Mouse (Mus musculus): ENCODE data around the gene Specc1. TPM values are rescaled to one million over a fixed set of nuclear protein-coding genes. Genes with fewer than 3 reads are reported as not detected.
A peak's percentile ranks its signal among the peaks of the same experiment; 100 is the strongest.

The Specc1 gene
- total RNA-seq (2015; ENCODE audit: low replicate concordance) = 223 and 243 TPM in 2 replicates
- 391 and 459 TPM in 2 replicates for total RNA-seq (2017; ENCODE audit: low replicate concordance)

DNA sequence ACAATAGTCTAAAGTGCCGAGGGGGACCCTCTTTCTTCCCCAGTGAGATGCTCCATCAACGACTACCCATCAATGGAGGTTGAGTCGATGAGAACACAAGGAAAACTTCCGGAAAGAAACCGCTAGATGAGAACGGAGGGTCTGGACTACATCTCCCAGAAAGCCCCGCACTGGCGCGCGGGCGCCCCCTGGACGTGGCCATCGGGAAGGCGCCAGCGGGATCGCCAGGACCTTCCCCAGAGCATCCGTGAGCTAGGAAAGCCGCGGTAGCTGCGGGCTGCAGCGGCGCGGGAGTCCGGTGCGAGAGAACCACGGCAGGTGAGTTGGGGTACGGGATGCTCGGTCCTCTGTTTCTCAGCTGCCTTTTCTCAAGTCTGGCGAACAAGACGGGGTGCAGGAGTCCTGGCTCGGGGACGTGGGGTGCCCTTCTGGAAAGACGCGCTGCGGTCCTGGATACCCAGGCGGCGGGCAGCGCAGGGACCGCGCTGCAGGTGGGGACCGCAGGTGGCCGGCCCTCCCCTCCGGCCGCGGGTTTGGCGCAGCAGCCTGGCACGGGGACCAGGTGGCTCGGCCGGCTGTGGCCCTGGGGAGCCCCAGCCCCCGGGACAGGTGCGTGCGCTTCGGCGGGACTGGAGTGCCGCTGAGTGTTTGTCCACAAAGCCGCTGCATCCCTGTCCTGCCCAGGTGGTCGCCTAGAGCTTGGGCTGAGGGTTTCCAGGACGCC is at the start of gene Specc1:
Gene Specc1, plus strand, starts transcription at position 192 of the 724 bp plus-strand sequence.
- peak; percentile 75 for ATAC-seq (replicated peaks; ENCODE audit: low FRiP score, poor library complexity, severe bottlenecking)

GRCm38 (mm10) chr11:61908315-61908714 is 48.2 kb upstream of the Specc1 start:
- ATAC-seq (replicated peaks; ENCODE audit: low FRiP score, poor library complexity, severe bottlenecking) = no peak

- ATAC-seq (replicated peaks; ENCODE audit: low FRiP score, poor library complexity, severe bottlenecking) = no peak
Observed at GRCm38 (mm10) chr11:61919702-61920101, 36.9 kb upstream of the Specc1 start.

- no peak for ATAC-seq (replicated peaks; ENCODE audit: low FRiP score, poor library complexity, severe bottlenecking)
Observed at GRCm38 (mm10) chr11:61923309-61923708, 33.3 kb upstream of the Specc1 start.

GRCm38 (mm10) chr11:61929323-61930097 is 27.1 kb upstream of the Specc1 start:
- no peak; the same call in 1 of the 2 replicates for ATAC-seq (replicated peaks; ENCODE audit: low FRiP score, poor library complexity, severe bottlenecking)

- ATAC-seq (replicated peaks; ENCODE audit: low FRiP score, poor library complexity, severe bottlenecking) = peak; percentile 96
Observed at GRCm38 (mm10) chr11:61930098-61930517, 26.5 kb upstream of the Specc1 start, which contains the start of gene Akap10. Akap10 (minus strand) TSS chr11:61930252.

DNA sequence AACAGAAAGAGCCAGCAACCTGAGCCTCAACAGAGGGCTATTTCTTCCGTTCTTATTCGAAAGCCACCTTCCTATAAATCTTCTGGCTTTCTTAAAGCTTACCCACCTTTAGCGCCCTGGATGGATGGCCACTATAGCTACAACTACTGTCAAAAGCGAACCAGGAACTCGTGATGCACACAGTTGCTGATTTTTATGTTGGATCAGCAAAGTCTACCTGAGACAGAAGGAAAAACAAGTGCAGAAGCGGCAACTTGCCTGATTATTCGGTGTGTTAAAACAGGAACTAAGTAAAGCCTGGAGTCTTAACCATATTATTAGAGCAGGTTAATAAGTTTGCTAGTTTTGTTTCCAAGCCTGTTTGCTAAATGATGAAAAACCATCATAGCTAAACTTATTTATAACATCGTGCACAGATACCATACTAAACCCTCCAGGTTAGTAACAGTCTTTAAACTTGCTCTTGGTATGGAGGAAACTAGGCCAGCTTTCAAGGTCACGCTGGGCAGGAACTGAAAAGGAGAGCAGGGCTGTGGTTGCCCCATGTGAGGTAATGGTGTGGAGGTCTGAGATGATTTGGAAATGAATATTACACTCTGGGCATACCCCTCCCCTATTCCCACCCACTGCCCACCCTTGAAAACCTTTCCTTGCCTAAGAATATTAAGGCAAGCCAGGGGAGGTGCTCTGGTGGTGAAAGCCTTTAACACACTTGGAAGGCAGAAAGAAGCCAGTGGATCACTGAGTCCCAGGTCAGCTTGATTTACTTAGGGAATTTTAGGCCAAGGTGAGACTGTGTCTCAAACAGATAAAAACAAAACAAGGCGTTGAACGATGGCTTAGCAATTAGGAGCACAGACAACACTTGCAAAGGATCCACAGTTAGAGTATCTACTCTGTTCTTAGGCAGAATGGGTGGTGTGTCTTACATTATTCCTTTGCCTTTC is 25.6 kb upstream of the Specc1 start:
- ATAC-seq (replicated peaks; ENCODE audit: low FRiP score, poor library complexity, severe bottlenecking) = peak; percentile 31; the same call in 1 of the 2 replicates

GRCm38 (mm10) chr11:61937761-61938160 is 18.8 kb upstream of the Specc1 start:
- ATAC-seq (replicated peaks; ENCODE audit: low FRiP score, poor library complexity, severe bottlenecking) = no peak

DNA sequence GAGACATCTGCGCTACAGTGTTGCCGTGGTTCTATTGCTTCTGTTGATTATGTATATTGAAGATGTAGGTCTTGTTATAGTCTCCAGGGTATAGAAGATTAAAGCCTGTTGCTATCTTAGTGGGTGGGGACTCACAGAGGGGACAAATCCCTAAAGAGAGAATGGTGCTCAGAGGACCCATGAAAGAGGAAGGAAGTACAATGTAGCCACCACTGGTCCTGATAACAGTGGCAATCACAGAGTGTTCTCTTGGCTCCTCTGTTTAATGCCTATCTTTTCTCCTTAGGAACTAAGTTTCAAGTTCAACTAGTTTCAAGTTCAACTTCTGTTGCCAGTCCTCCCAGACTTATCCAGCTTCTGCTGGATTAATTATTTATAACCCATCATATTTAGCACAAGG is 13.7 kb upstream of the Specc1 start:
- no peak for ATAC-seq (replicated peaks; ENCODE audit: low FRiP score, poor library complexity, severe bottlenecking)

DNA sequence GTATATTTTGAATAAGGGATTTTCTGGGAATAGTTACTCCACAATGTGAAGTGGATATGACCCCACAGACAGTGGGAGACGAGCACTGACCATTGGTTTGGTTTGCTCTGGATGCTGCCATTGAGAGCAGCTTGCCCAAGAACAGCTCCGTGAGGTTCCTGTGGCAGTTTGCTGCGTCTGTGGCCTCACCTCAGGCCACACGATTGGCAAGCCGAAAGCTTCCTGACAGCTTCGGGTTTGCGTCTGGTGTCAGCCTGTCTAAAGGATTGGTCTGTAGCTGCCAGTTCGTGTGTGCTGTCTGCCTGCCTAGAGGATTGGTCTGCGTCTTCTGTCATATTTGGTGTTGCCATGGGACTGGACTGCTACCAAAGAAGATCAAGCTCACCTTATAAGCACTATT is 12.1 kb upstream of the Specc1 start:
- no peak for ATAC-seq (replicated peaks; ENCODE audit: low FRiP score, poor library complexity, severe bottlenecking)

DNA sequence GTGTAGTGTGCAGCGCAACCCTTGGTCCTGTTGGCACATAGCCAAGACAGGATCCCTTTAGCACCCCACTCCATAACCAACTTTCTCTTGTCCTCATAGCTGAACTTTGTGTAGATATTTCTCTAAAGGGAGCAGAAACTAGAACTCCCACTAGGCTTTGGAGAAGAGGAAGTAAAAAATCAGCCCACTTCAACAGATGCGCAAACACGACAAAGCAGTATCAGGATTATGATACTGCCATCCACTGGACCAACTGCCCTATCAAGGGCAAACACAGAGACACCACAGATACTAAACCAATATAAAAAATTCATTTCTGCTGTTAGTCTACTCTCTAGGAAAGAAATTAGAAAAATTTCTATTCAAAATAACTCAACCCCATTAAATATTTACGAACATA is 10.0 kb upstream of the Specc1 start:
- ATAC-seq (replicated peaks; ENCODE audit: low FRiP score, poor library complexity, severe bottlenecking) = no peak

GRCm38 (mm10) chr11:61949315-61949714 is 7.2 kb upstream of the Specc1 start:
- ATAC-seq (replicated peaks; ENCODE audit: low FRiP score, poor library complexity, severe bottlenecking) = no peak

- ATAC-seq (replicated peaks; ENCODE audit: low FRiP score, poor library complexity, severe bottlenecking) = peak; percentile 74
Observed at GRCm38 (mm10) chr11:61950632-61951031, 5.9 kb upstream of the Specc1 start.

DNA sequence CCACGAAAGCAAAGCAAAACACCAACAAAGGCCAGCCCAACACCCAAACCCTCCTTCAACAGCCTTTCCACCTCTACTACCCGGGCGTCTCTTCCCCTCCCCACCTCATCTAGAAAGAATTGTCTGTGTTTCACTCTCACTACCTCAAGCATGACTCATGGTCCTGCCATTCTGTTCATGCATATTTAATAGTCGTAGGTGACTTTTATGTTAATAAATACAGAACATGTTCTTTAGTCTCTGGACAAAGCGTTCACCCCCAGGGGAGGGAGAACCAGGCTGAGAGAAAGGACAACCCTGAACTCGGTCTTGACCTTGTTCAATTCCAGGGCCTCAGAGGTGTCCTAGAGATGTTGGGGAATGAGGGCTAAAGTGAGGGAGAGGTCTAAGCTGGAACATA is 1.4 kb upstream of the Specc1 start:
- ATAC-seq (replicated peaks; ENCODE audit: low FRiP score, poor library complexity, severe bottlenecking) = no peak

DNA sequence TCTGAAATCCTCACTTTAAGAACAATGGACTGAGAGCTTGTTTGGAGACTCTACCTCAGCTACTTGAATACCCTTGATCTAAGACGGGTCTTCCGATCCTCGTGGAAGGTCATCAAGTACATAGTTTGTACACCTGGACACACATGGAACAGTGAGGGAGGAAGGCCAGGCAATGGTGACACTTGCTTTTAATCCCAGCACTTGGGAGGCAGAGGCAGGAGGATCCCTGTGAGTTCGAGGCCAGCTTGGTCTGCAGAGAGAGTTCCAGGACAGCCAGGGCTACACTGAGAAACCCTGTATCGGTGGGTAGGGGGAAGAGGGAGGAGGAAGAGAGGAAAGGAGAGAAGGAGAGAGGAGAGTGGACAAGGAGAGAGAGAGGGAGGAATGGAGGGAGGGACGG is 612 bp upstream of the Specc1 start:
- ATAC-seq (replicated peaks; ENCODE audit: low FRiP score, poor library complexity, severe bottlenecking) = no peak

- ATAC-seq (replicated peaks; ENCODE audit: low FRiP score, poor library complexity, severe bottlenecking) = peak; percentile 83
Observed at GRCm38 (mm10) chr11:61957296-61957813, 792 bp downstream of the Specc1 start.

DNA sequence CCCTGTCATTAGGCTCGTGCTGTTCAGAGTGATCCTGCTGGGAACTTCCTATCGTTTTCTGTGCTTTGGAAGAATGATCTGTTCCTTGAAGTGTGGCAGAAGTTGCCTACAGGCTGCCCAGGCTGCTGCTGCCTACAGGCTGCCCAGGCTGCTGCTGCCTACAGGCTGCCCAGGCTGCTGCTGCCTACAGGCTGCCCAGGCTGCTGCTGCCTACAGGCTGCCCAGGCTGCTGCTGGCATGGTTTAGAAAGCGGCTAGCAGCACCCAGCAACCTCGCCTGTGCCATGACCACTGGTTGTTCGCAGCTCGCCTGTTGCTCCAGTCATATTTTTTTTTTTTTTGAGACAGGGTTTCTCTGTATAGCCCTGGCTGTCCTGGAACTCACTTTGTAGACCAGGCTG is 2.1 kb downstream of the Specc1 start:
- peak; percentile 57 for ATAC-seq (replicated peaks; ENCODE audit: low FRiP score, poor library complexity, severe bottlenecking)

DNA sequence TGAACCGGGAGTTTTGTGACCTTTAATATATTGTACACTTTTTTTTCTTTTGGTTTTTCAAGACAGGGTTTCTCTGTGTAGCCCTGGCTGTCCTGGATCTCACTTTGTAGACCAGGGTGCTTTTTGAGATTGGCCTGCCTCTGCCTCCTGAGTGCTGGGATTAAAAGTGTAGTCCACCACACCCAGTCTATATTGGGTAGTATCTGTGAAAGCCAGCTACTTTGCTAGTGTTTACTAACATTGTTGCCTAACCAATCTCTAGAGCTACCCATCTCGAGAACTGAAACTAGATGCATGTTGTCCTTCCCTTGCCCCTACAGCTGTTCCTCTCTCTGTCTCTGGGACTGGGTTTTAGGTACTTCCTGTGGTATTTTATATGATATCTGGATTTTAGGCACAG is 3.5 kb downstream of the Specc1 start:
- peak; percentile 56 for ATAC-seq (replicated peaks; ENCODE audit: low FRiP score, poor library complexity, severe bottlenecking)

DNA sequence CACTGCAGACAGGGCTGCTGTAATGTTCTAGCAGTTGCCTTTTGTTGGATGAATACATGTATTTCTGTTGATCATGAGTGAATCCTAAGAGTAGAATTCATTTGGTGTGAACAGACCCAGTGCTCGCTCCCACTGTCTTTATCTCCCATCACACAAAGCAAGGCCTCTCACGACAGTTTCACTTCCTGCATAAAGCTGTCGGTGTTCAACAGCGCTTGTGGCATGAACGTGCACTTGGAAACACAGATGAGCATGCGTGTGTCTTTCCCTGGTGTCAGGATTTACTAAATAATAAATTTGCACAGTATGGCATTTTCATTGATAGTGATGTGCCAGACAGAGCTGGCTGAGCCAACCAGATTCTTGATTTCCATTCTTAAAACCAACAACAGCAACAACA is 6.1 kb downstream of the Specc1 start:
- no peak for ATAC-seq (replicated peaks; ENCODE audit: low FRiP score, poor library complexity, severe bottlenecking)

GRCm38 (mm10) chr11:61963193-61963592 is 6.6 kb downstream of the Specc1 start:
- no peak for ATAC-seq (replicated peaks; ENCODE audit: low FRiP score, poor library complexity, severe bottlenecking)
